Mouse (Mus musculus): Measurements from ENCODE around the gene Hrh3.

Hrh3 gene

DNA sequence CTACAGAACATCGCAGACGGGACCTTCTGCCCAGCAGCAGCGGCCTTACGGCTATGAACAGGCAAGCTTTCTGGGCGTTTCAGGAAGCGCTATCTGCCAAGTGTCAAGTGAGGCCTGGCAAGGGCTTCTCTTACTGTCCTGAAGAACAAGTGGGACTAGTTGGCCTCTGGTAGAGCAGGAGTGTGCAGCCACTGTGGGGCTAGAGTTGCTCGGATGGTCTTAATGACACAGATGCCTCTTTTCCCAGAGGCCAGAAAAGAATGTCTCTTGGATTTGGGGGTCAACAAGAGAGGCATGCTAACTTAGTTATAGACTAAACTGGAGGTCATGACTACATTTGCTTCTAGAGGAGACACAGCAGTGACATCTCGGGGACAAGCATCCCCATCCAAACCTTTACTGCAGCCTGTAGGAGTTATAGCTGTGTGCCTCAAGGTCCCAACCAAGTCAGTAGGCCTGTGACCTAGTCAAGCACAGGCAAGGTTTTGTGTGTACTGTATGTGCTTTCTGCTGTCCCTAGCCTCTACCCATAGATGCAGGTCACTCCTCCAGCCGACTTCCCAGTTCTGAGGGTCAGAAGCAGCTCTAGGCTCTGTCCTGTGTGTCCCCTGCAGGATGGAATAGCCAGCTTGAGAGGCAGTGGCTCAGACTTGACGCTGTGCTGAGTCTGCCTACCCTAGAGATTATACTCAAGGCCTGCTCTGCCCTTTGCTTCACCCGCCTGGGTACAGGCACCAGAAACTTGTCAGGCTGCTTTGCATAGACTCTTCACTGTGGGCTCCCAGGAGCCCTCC lies 40.8 kb downstream of the Hrh3 start:
- no peak for DNase-seq (ENCODE audit: low spot score in 2 of 2)

DNA sequence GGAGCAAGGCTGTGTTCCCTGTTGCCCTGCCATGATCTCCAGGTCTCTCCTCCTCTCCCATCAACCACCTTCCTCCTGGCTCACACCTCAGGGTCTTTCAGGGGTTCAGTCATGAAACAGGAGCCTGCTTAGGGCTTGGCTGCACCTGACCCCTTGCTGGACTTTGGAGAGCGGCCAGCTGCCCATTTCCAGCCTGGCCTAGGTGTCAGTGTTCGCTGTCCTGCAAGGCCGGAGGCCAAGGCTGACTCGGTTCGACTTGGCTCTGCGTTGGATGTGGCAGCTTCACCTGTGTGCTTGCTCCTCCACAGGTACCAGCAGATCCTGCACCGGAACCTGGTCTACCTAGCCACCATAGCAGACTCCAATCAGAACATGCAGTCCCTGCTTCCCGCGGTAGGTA lies 51.3 kb downstream of the Hrh3 start:
- DNase-seq (ENCODE audit: low spot score in 2 of 2), result no peak

DNA sequence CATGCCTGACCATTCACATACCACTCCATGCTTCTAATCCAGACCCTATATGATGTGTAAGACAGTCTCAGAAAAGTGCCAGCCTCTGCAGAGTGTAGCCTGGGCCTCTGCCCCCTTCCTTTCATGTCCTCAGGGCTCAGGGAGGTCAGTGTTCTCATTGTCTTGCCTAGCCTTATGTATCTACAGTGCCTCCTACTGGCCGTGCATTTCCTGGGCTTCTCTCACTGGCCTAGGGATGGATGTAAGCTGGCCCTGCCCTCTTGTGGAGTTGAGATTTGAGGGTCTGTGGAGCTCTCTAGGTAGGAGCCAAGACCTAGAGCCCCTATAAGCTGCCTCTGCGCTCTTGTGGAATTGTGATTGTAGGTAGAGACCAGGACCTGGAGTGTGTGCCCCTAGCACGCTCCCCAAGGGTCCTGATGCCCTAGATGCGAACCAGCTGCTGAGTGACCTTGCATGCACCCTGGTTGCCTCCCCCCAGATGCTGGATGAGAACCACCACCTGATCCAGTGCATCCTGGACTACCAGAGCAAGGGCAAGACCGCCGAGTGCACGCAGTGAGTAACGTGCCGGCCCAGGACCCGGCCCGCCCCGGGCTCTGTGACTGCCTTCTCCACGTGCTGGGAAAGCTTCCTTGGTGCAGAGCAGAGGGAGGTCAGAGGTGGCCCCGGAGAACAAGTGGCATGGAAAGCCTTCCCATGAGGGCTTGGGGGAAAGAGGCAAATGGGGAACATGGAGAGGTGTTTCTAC lies 52.1 kb downstream of the Hrh3 start:
- no peak for DNase-seq (ENCODE audit: low spot score in 2 of 2)

DNA sequence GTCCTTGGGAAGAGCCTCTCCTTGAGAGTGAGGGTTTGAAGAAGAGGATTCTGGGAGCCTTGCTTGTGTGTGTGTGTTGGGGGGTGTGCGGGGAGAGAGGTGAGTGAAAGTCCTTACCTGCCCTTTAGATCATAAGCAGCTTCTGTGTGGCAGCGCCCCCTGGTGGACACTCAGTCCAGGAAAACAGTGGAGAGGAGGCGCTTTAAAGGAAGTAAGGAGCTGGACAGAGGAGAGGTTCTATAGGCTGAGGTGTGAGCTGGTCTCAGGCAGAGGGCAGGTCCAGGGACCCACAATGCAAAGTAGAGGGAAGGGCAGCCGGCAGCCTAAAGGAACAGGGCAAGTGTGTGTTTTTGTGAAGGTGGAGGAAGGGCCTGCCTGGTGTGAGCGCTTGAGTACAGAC lies 53.3 kb downstream of the Hrh3 start:
- peak; percentile 82 to 88 for DNase-seq (ENCODE audit: low spot score in 2 of 2)
